ENCODE assay signal across 8 mouse cellular contexts in the genomic region with DNA sequence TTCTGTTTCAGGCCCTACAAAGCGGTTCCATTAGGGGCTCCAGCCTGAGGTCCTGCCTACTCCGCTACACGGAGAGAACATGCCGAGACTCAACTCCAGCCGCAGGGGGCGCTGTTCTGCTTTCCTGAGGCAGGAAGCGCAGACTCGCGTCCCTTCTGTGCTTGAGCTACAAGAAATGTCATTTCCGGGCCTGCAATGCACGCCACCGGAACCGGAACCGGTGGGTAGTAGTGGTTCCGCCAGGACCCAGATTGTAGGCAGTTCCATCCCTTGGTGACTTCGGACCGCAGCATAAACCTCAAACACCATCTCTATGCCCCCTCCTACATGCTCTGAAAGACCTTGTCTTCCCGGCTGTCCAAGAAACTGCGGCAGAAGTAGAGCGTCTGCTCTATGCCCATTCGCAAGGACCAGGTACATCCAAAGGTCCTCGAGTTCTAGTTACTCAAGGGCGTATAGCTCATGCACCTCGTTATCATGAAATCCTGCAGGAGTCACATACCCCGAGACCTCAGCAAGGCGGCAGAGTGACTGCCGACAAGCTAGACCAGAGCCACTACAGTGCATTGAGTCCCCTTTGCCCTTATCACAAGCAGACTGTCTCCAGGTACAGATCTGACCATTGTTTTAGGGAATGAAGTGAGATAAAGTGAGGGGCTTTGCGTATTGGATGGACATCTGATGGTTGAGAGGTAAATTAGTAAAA. TPM values are rescaled to one million over a fixed set of nuclear protein-coding genes. Genes with fewer than 3 reads are reported as not detected.
DNase-seq lines count a peak whose midpoint lies in the region; ATAC-seq lines count a peak whose summit lies in the region.

Gene Atp6v0e (plus strand): TSS at position 254 of the 706 bp plus-strand sequence.

- peak; percentile 50 for DNase-seq in NIH3T3 (ENCODE audit: low read depth)
- DNase-seq in cerebellum, postnatal 10 days = peak; percentile 99 to 100
- peak; percentile 88 to 93 for DNase-seq in frontal cortex, postnatal 14 days (ENCODE audit: low spot score in 2 of 2)
- DNase-seq in layer of hippocampus, postnatal 25 days (ENCODE audit: extremely low spot score in 1 of 2, low spot score in 1 of 2) = peak; percentile 93 to 99
- peak; percentile 96 for DNase-seq in lung, postnatal 25 days (ENCODE audit: low spot score)
- peak; percentile 99 for DNase-seq in retina, embryonic 14.5 days (ENCODE audit: low spot score)
- peak; percentile 99 for DNase-seq in thymus, postnatal 4 days

- H3K4me1 ChIP-seq in hindbrain, embryonic 13.5 days (replicated peaks) = peaks cover 27% of the 10 kb centered on the region

- 1% methylated on average over 28 of the region's 28 CpGs for WGBS in hindbrain, embryonic 13.5 days

- peak; percentile 92 for ATAC-seq in hindbrain, embryonic 13.5 days (ENCODE audit: low FRiP score)

- H3K27me3 ChIP-seq in hindbrain, embryonic 13.5 days = 0 out of 2 replicates have a peak, but pooled peaks cover 12% of the 10 kb centered on the region

- H3K9me3 ChIP-seq in hindbrain, embryonic 13.5 days = no peaks in the 10 kb centered on the region

- H3K4me2 ChIP-seq in hindbrain, embryonic 13.5 days = peak within 1 kb of the TSS; percentile 97

- peak within 1 kb of the TSS; percentile 83 for H3K9ac ChIP-seq in hindbrain, embryonic 13.5 days

- peak within 1 kb of the TSS; percentile 82 for H3K27ac ChIP-seq in hindbrain, embryonic 13.5 days

- H3K36me3 ChIP-seq in hindbrain, embryonic 13.5 days = no peaks in the 10 kb centered on the region

- peak within 1 kb of the TSS; percentile 69 for H3K4me3 ChIP-seq in hindbrain, embryonic 13.5 days

RNA-seq across cellular contexts. Expression of gene Atp6v0e, which starts in this region (rescaled TPM):
- polyA plus RNA-seq in hindbrain, embryonic 13.5 days (2015; fragmentation: Nextera tagmentation; extraction: Ambion mirVana) = 107 and 114 TPM in 2 replicates
- 10 to 100 TPM; 42.8 to 55.1 TPM for total RNA-seq in layer of hippocampus, postnatal 25 days (2021)

Comparison
In these comparisons a context has a peak if more than half of its experiments do, and no peak if none do; other contexts are left out.
1. Peak in every context shown above with its lines: DNase-seq, ATAC-seq, H3K4me3 ChIP-seq and H3K27ac ChIP-seq.